Mouse (Mus musculus) T-cell, adult 66 days (primary cell): Measurements from ENCODE around the gene Mbnl3. TPM values are rescaled to one million over a fixed set of nuclear protein-coding genes. Genes with fewer than 3 reads are reported as not detected.

Experiments used
- total RNA-seq, 2 experiments: library from RNA; stranded (reverse); gene quantifications; 3 replicates in 1 of 2; 4 replicates in 1 of 2; pipeline ENCODE4 v1.2.4; 2023

Gene Mbnl3
- total RNA-seq: 10 to 100 TPM; 23.5 to 29.2 TPM

GRCm38 (mm10) chrX:51206432-51206831 is at the start of gene Mbnl3:
TSS of gene Mbnl3 (minus strand) at chrX:51206532.

Other genes with a start within 250 kb of the Mbnl3 start
- 10 to 100 TPM; 36.6 to 38.2 TPM for gene Rap2c, start 188.5 kb downstream of the Mbnl3 start, total RNA-seq